Mouse (Mus musculus) olfactory bulb, adult 2 months (tissue): Measurements from ENCODE around the gene Slc39a11.

ENCODE experiments used
- CTCF ChIP-seq: fragments of 200-500 bp; IDR thresholded peaks from 2 replicates; pipeline ENCODE4 v1.5.1; 2012; ENCODE audit warnings: low read depth, mild to moderate bottlenecking, low read length, moderate library complexity; ENCODE audit not compliant: insufficient read depth
- POLR2A ChIP-seq: fragments of 200-500 bp; IDR thresholded peaks from 2 replicates; pipeline ENCODE4 v1.6.1; 2012; ENCODE audit warnings: mild to moderate bottlenecking, low read depth, low read length, moderate library complexity; ENCODE audit not compliant: insufficient read depth

- TF ChIP-seq CTCF (no peak), POLR2A (no peak)
These were observed 322.3 kb downstream of the Slc39a11 start for GRCm38 (mm10) chr11:113327499-113328062.
